ENCODE assay signal across 8 mouse cellular contexts in genomic region chr1:135828918-135829317, GRCm38 (mm10). TPM values are rescaled to one million over a fixed set of nuclear protein-coding genes. Genes with fewer than 3 reads are reported as not detected.
DNase-seq lines count a peak whose midpoint lies in the region; ATAC-seq and TF ChIP-seq lines count a peak whose summit lies in the region.

No protein-coding gene starts in this region.

- no peaks in the 10 kb centered on the region for H3K9me3 ChIP-seq in liver, postnatal 0 days (ENCODE audit: low read length)

- no peak for TF ChIP-seq POLR2A in thymus, adult 2 months (IDR thresholded peaks at IDR 0.05; ENCODE audit: control insufficient read depth, extremely low read depth, insufficient read depth, low read length, poor library complexity)
- TF ChIP-seq POLR2A in embryonic fibroblast, embryonic 13.5 days (IDR thresholded peaks at IDR 0.05; ENCODE audit: low read depth, low read length): no peak

- 6% methylated on average over 1 of the region's 1 CpGs for WGBS in thymus, adult 2 months
- 14% methylated on average over 1 of the region's 1 CpGs for WGBS in liver, postnatal 0 days (ENCODE audit: insufficient replicate concordance)

- no peak for TF ChIP-seq EP300 in liver, postnatal 0 days (IDR thresholded peaks at IDR 0.05; ENCODE audit: low read depth)

- DNase-seq in gastrocnemius, adult 2 months: peak; percentile 17
- DNase-seq in gastrocnemius, postnatal 4 days (ENCODE audit: low spot score in 2 of 2): no peak
- peak; percentile 48 for DNase-seq in thymus, adult 2 months
- no peak for DNase-seq in thymus, adult 18-20 months
- peak; percentile 60 for DNase-seq in liver, postnatal 0 days
- DNase-seq in thymus, postnatal 4 days: peak; percentile 66
- DNase-seq in heart, adult 11 months: no peak

- no peak overlapping the region for H3K4me2 ChIP-seq in liver, postnatal 0 days (ENCODE audit: low read depth, low read length)

- no peak overlapping the region for H3K4me3 ChIP-seq in gastrocnemius, adult 2 months
- no peak overlapping the region for H3K4me3 ChIP-seq in thymus, adult 2 months (ENCODE audit: control insufficient read depth, insufficient read depth, low read length)
- H3K4me3 ChIP-seq in embryonic fibroblast, embryonic 13.5 days (ENCODE audit: insufficient read depth, low read length): no peak overlapping the region
- H3K4me3 ChIP-seq in liver, postnatal 0 days (ENCODE audit: low read depth, low read length): no peak overlapping the region

- H3K36me3 ChIP-seq in thymus, adult 2 months (ENCODE audit: control insufficient read depth, insufficient read depth, low read length): no peaks in the 10 kb centered on the region
- H3K36me3 ChIP-seq in liver, postnatal 0 days (replicated peaks; ENCODE audit: insufficient read depth, low read length): no peaks in the 10 kb centered on the region

- no peak overlapping the region for H3K9ac ChIP-seq in liver, postnatal 0 days (replicated peaks)

- peak; percentile 54 for TF ChIP-seq CTCF in gastrocnemius, adult 2 months (IDR thresholded peaks at IDR 0.05)
- no peak for TF ChIP-seq CTCF in thymus, adult 2 months (IDR thresholded peaks at IDR 0.05; ENCODE audit: borderline replicate concordance, control insufficient read depth, extremely low read depth, insufficient read depth, low read length, poor library complexity)
- TF ChIP-seq CTCF in embryonic fibroblast, embryonic 13.5 days (IDR thresholded peaks at IDR 0.05; ENCODE audit: borderline replicate concordance, insufficient read depth, low read length): 0 out of 2 replicates have a peak, but pooled peaks have one; percentile 14
- peak; percentile 84 for TF ChIP-seq CTCF in liver, postnatal 0 days (IDR thresholded peaks at IDR 0.05; ENCODE audit: low read depth)

- H3K27ac ChIP-seq in gastrocnemius, adult 2 months: no peak overlapping the region
- H3K27ac ChIP-seq in thymus, adult 2 months (ENCODE audit: control insufficient read depth, insufficient read depth, low read length): no peak overlapping the region
- H3K27ac ChIP-seq in embryonic fibroblast, embryonic 13.5 days (ENCODE audit: insufficient read depth, low read length): no peak overlapping the region
- H3K27ac ChIP-seq in liver, postnatal 0 days (ENCODE audit: low read depth): no peak overlapping the region

- H3K27me3 ChIP-seq in thymus, adult 2 months (ENCODE audit: control insufficient read depth, insufficient read depth, low read length): no peaks in the 10 kb centered on the region
- 0 out of 2 replicates have a peak, but pooled peaks cover 2% of the 10 kb centered on the region for H3K27me3 ChIP-seq in liver, postnatal 0 days (ENCODE audit: insufficient read depth, low read length)

- intact Hi-C loops in gastrocnemius, adult 2 months (cut with DNase I): loop anchor here (2.0 kb wide), 1 partner anchor 18 kb away; no protein-coding TSS in a partner anchor

- 0 out of 2 replicates have a peak, but pooled peaks have one; percentile 19 for ATAC-seq in liver, postnatal 0 days

- H3K4me1 ChIP-seq in thymus, adult 2 months (replicated peaks; ENCODE audit: control insufficient read depth, insufficient read depth, low read length): peaks cover 5% of the 10 kb centered on the region
- H3K4me1 ChIP-seq in embryonic fibroblast, embryonic 13.5 days (ENCODE audit: control insufficient read depth, insufficient read depth, low read length): no peaks in the 10 kb centered on the region
- H3K4me1 ChIP-seq in liver, postnatal 0 days (ENCODE audit: insufficient read depth): no peaks in the 10 kb centered on the region

RNA-seq across cellular contexts. Expression of gene Tnnt2, which starts 7.2 kb away (rescaled TPM):
- 1 to 10 TPM in 1 of 2 experiments, under 1 TPM in 1; 0.77 to 3.3 TPM for total RNA-seq in gastrocnemius, adult 2 months (2021)
- 100 to 1,000 TPM; 160 to 174 TPM for total RNA-seq in gastrocnemius, postnatal 4 days (2021)
- polyA plus RNA-seq in thymus, adult 2 months (2012; rRNA removed): 6.7 and 90.4 TPM in 2 replicates
- 3.7 and 5.4 TPM in 2 replicates for polyA plus RNA-seq in embryonic fibroblast, embryonic 13.5 days (2011; ENCODE audit: insufficient read length, low read depth, missing spikeins)
- polyA plus RNA-seq in liver, postnatal 0 days (2015; fragmentation: Nextera tagmentation; extraction: Ambion mirVana): 3.2 and 3.6 TPM in 2 replicates

RNA-seq across cellular contexts. Expression of gene Lad1, which starts 10.5 kb away (rescaled TPM):
- not detected for total RNA-seq in gastrocnemius, adult 2 months (2021)
- under 1 TPM; 0.39 to 0.44 TPM for total RNA-seq in gastrocnemius, postnatal 4 days (2021)
- 36.0 and 38.7 TPM in 2 replicates for polyA plus RNA-seq in thymus, adult 2 months (2012; rRNA removed)
- polyA plus RNA-seq in embryonic fibroblast, embryonic 13.5 days (2011; ENCODE audit: insufficient read length, low read depth, missing spikeins): not detected in 2 replicates
- polyA plus RNA-seq in liver, postnatal 0 days (2015; fragmentation: Nextera tagmentation; extraction: Ambion mirVana): 0.42 and 0.77 TPM in 2 replicates

RNA-seq across cellular contexts. Expression of gene Tnni1, which starts 49.7 kb away (rescaled TPM):
- total RNA-seq in gastrocnemius, adult 2 months (2021): 100 to 1,000 TPM; 184 to 604 TPM
- total RNA-seq in gastrocnemius, postnatal 4 days (2021): 100 to 1,000 TPM; 298 to 331 TPM
- polyA plus RNA-seq in thymus, adult 2 months (2012; rRNA removed): 2.1 and 2.2 TPM in 2 replicates
- polyA plus RNA-seq in embryonic fibroblast, embryonic 13.5 days (2011; ENCODE audit: insufficient read length, low read depth, missing spikeins): 1.1 and 1.5 TPM in 2 replicates
- 1.2 and 4.7 TPM in 2 replicates for polyA plus RNA-seq in liver, postnatal 0 days (2015; fragmentation: Nextera tagmentation; extraction: Ambion mirVana)

Comparison
In these comparisons a context has a peak if more than half of its experiments do, and no peak if none do; other contexts are left out.
1. DNase-seq: peak in gastrocnemius, adult 2 months (single experiment), thymus, adult 2 months (single experiment), liver, postnatal 0 days (single experiment) and thymus, postnatal 4 days (single experiment); none in gastrocnemius, postnatal 4 days (0 of 2), thymus, adult 18-20 months (0 of 2) and heart, adult 11 months (single experiment).
2. RNA of gene Lad1, which starts 10.5 kb away (polyA plus RNA-seq): 36.0 to 38.7 TPM in thymus, adult 2 months; 0.42 to 0.77 TPM in liver, postnatal 0 days and not detected in embryonic fibroblast, embryonic 13.5 days; every median in the first group is over 10 times any median in the second.